Mouse (Mus musculus) layer of hippocampus, adult 11-12 months (tissue): ENCODE results near the gene Asb16.

Experiments used
- DNase-seq: peaks from one replicate; pipeline ENCODE4 v3.0.0; 2022; ENCODE audit warnings: low spot score

The Asb16 gene

GRCm38 (mm10) chr11:102268520-102269244 is at the start of gene Asb16:
Gene Asb16 (plus strand): TSS chr11:102268743.
- DNase-seq = no peak

- peak; percentile 97 for DNase-seq
These were observed 49.8 kb upstream of the Asb16 start for GRCm38 (mm10) chr11:102218783-102219182.

- no peak for DNase-seq
These were observed 49.1 kb upstream of the Asb16 start for GRCm38 (mm10) chr11:102219247-102219993.

GRCm38 (mm10) chr11:102219994-102220346 is 48.6 kb upstream of the Asb16 start:
- peak; percentile 44 for DNase-seq

GRCm38 (mm10) chr11:102220451-102220850 is 48.1 kb upstream of the Asb16 start:
- DNase-seq = peak; percentile 42

- DNase-seq = peak; percentile 15
These were observed 47.1 kb upstream of the Asb16 start for GRCm38 (mm10) chr11:102221243-102221953.

- no peak for DNase-seq
These were observed 46.6 kb upstream of the Asb16 start for GRCm38 (mm10) chr11:102221954-102222351.

- peak; percentile 47 for DNase-seq
These were observed 45.4 kb upstream of the Asb16 start for GRCm38 (mm10) chr11:102223166-102223565.

- DNase-seq = no peak
These were observed 43.9 kb upstream of the Asb16 start for GRCm38 (mm10) chr11:102224686-102225085.

GRCm38 (mm10) chr11:102225221-102225620 is 43.3 kb upstream of the Asb16 start:
- DNase-seq = no peak

- DNase-seq = no peak
These were observed 42.2 kb upstream of the Asb16 start for GRCm38 (mm10) chr11:102226067-102226978.

GRCm38 (mm10) chr11:102227270-102228190 is 41.0 kb upstream of the Asb16 start:
- no peak for DNase-seq

GRCm38 (mm10) chr11:102228191-102228545 is 40.4 kb upstream of the Asb16 start:
- no peak for DNase-seq

- no peak for DNase-seq
These were observed 39.8 kb upstream of the Asb16 start for GRCm38 (mm10) chr11:102228646-102229268.

GRCm38 (mm10) chr11:102229331-102229953 is 39.1 kb upstream of the Asb16 start:
- no peak for DNase-seq

- peak; percentile 99 for DNase-seq
These were observed 38.4 kb upstream of the Asb16 start, which contains the start of gene Hdac5 for GRCm38 (mm10) chr11:102230006-102230741. Gene Hdac5 (minus strand): TSS chr11:102230166.

- no peak for DNase-seq
These were observed 32.5 kb upstream of the Asb16 start for GRCm38 (mm10) chr11:102236022-102236421.

GRCm38 (mm10) chr11:102240636-102241035 is 27.9 kb upstream of the Asb16 start:
- no peak for DNase-seq

- no peak for DNase-seq
These were observed 27.3 kb upstream of the Asb16 start for GRCm38 (mm10) chr11:102241246-102241645.
